Mouse (Mus musculus) hindbrain, embryonic 12.5 days (tissue): Measurements from ENCODE around the gene Ddx5. TPM values are rescaled to one million over a fixed set of nuclear protein-coding genes. Genes with fewer than 3 reads are reported as not detected.
"Not testable (repeated sequence)": the region's sequence is repeated elsewhere in the genome, so short reads cannot be mapped to it uniquely, and the experiment has no call there.

Experiments
- ATAC-seq: fragments of 200-750 bp; cut with Nextera tagmentation; 2 replicates; pipeline ENCODE4 v1.8.0; 2017; ENCODE audit warnings: moderate TSS enrichment; ENCODE audit not compliant: low FRiP score
- H3K27ac ChIP-seq: fragments of 300-500 bp; sonication (generic); 2 replicates; pipeline ENCODE4 v1.5.1; 2016; ENCODE audit warnings: mild to moderate bottlenecking
- H3K27me3 ChIP-seq: fragments of 300-500 bp; sonication (generic); 2 replicates; pipeline ENCODE4 v1.6.1; 2016; ENCODE audit warnings: mild to moderate bottlenecking
- H3K36me3 ChIP-seq: fragments of 300-500 bp; sonication (generic); 2 replicates; pipeline ENCODE4 v1.6.1; 2016; ENCODE audit warnings: mild to moderate bottlenecking
- H3K4me1 ChIP-seq: fragments of 300-500 bp; sonication (generic); 2 replicates; pipeline ENCODE4 v1.6.1; 2016
- H3K4me2 ChIP-seq: fragments of 300-500 bp; sonication (generic); replicated peaks from 2 replicates; pipeline ENCODE4 v1.6.1; 2016; ENCODE audit warnings: mild to moderate bottlenecking
- H3K4me3 ChIP-seq: fragments of 300-500 bp; sonication (generic); 2 replicates; pipeline ENCODE4 v1.5.1; 2016; ENCODE audit warnings: mild to moderate bottlenecking
- H3K9ac ChIP-seq: fragments of 300-500 bp; sonication (generic); 2 replicates; pipeline ENCODE4 v1.6.1; 2016; ENCODE audit warnings: mild to moderate bottlenecking, moderate library complexity
- H3K9me3 ChIP-seq: fragments of 300-500 bp; sonication (generic); replicated peaks from 2 replicates; pipeline ENCODE4 v1.6.1; 2016; ENCODE audit warnings: mild to moderate bottlenecking
- WGBS: fragments of 180-500 bp; shearing (Covaris S2); methylation state at CpG from one replicate; pipeline ENCODE4 v1.1.7; 2016; 5-methylcytosine and 5-hydroxymethylcytosine counted together
- polyA plus RNA-seq: library from polyadenylated mRNA; unstranded; fragments of >200 nt; fragmentation: Nextera tagmentation; extraction: Ambion mirVana; gene quantifications from 2 replicates; pipeline ENCODE4 v1.2.1, GENCODE M21; 2016

Ddx5 gene
- polyA plus RNA-seq, 1 experiment from 2014 or later: 467 TPM

DNA sequence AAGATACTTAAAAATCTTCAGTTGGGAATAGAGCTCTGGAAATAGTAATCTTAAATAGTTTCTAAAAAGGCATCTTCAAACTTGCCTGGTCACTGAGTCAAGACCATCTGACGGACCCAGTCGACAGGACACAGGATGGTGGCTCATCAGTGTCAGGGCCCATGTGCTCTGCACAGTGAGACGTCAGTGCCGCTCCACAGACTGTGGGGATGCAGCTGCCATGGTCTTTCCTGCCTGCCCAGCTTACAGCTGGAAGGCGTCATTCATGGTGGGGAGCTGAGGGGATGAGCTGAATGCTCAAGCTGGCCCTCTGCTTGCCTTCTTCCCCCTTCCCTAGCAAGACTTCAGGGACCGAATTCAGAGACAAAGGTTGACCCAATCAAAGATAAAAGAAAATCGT lies 27.3 kb upstream of the Ddx5 start:
- H3K27ac ChIP-seq: no peak overlapping the region
- 0 out of 2 replicates have a peak, but pooled peaks cover 4% of the 10 kb centered on the region for H3K4me1 ChIP-seq
- WGBS: 85% methylated on average over 7 of the region's 7 CpGs
- no peak overlapping the region for H3K4me2 ChIP-seq
- H3K4me3 ChIP-seq: no peak overlapping the region
- H3K9me3 ChIP-seq: no peaks in the 10 kb centered on the region
- no peaks in the 10 kb centered on the region for H3K27me3 ChIP-seq
- peaks cover 86% of the 10 kb centered on the region for H3K36me3 ChIP-seq
- no peak overlapping the region for H3K9ac ChIP-seq
- no peak for ATAC-seq

DNA sequence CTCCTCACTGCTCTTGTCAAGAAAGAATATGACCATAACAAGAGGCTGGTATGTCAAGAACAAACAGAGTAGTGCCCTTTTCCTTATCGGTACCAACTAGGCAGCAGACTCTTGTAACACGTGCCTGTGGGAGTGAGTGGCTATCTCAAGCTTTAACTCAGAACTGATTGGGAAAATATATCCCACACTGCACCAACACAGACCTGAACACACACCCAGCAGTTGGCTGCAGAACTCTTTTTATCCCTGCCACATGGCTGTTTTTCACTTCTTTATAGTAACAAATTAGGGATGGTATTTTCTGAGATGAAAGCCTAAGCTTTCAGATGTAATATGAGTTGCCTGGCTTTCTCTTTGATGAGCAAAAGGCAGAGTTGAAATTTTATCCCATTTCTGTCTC lies 26.8 kb upstream of the Ddx5 start:
- 91% methylated on average over 2 of the region's 2 CpGs for WGBS
- ATAC-seq: no peak
- no peak overlapping the region for H3K4me2 ChIP-seq
- H3K4me1 ChIP-seq: 0 out of 2 replicates have a peak, but pooled peaks cover 4% of the 10 kb centered on the region
- no peak overlapping the region for H3K4me3 ChIP-seq
- no peak overlapping the region for H3K9ac ChIP-seq
- H3K9me3 ChIP-seq: no peaks in the 10 kb centered on the region
- H3K27me3 ChIP-seq: no peaks in the 10 kb centered on the region
- H3K36me3 ChIP-seq: peaks cover 87% of the 10 kb centered on the region
- H3K27ac ChIP-seq: no peak overlapping the region

DNA sequence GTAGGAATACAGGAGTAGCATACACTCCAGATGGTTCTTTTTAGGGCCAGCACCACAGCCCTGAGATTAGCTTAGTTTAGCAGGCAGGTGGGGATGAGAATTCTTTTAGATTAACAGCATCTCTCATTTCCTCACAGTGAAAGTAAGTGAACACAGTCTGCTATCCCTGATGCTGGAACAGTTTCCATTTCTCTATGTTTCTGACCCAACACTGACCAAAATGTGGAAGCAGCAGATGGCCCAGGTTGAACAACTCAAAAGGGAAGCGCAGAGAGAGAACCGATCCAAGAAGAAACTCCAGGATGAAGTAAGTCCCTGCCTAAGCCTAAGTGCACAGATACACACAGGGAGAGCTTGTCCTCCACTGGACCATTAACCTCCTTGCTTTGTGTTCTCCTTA lies 26.3 kb upstream of the Ddx5 start:
- ATAC-seq: no peak
- Histone ChIP-seq H3K4me2 (no peak overlapping the region), H3K36me3 (peaks cover 86% of the 10 kb centered on the region), H3K4me3 (no peak overlapping the region), H3K9me3 (no peaks in the 10 kb centered on the region), H3K4me1 (0 out of 2 replicates have a peak, but pooled peaks cover 4% of the 10 kb centered on the region), H3K27ac (no peak overlapping the region), H3K27me3 (no peaks in the 10 kb centered on the region), H3K9ac (no peak overlapping the region)
- 99% methylated on average over 2 of the region's 2 CpGs for WGBS

DNA sequence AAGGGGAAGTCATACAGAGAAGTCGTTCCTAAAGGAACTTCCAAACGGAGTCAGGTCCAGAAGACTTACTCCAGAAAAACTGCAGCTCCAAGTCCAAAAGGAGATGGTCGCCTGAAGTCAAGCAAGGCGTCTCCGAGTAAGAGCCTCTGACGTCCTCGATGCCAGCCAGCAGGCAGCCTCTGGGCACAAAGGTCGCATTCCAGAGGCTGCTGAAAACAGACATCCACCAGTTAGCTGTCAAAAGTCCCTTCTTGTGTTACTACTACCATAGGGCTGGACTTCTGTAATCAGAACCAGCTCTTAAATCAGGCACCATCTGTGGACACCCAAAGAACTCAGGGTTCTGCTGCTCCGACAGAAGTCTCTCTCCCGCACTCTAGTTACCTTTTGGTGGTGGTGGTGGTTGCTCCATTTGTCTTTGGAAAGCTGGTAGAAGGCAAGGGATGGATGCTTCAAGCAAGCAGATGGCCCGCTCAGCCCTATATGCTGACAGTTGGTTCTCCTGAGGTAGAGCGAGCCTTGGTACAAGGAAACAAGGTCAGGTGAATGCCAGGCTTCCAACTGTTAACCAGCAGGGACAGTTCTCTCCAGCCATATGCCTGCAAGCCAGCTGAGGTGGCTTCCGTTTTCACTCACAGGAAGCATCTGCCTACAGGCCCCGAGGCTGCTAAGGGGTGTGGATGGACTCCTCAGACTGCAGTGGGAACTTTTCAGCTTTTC lies 25.8 kb upstream of the Ddx5 start:
- no peak overlapping the region for H3K9ac ChIP-seq
- no peak overlapping the region for H3K4me2 ChIP-seq
- no peaks in the 10 kb centered on the region for H3K9me3 ChIP-seq
- H3K4me3 ChIP-seq: no peak overlapping the region
- no peaks in the 10 kb centered on the region for H3K27me3 ChIP-seq
- no peak for ATAC-seq
- 70% methylated on average over 14 of the region's 14 CpGs for WGBS
- H3K27ac ChIP-seq: no peak overlapping the region
- H3K36me3 ChIP-seq: peaks cover 89% of the 10 kb centered on the region
- 0 out of 2 replicates have a peak, but pooled peaks cover 4% of the 10 kb centered on the region for H3K4me1 ChIP-seq

DNA sequence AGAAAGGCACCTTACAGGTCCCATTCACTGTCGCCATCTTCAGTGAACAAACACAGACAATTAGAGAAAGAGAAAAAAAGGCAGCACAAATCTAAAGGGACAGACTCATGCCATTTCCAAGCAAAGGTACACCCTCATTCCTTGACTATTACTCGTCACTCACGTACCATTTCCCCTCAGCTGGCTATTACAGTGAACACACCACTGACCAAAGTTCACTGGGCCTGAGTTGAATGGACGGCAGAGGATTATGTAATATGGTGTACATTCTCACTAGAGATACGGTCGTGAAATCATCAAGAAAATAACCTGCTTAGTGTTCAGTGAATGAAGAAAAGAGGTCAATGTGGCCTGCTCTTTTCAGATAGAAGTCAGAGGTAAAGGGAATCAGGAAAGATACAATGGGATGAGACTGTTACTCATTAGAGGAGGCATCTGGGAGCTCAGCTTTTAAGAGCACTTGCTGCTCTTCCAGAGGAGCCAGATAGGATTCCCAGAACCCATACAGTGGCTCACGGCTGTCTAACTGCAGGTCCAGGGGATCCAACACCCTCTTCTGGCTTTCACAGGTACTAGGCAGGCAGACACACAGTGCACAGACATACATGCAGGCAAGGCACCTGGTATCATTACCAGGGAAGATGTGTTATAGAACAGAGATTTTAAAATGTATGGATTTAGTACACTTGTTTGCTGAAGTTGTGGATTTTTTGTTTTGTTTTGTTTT lies 23.6 kb upstream of the Ddx5 start:
- WGBS: 96% methylated on average over 7 of the region's 7 CpGs
- H3K4me2 ChIP-seq: no peak overlapping the region
- H3K27ac ChIP-seq: no peak overlapping the region
- H3K9ac ChIP-seq: no peak overlapping the region
- H3K27me3 ChIP-seq: no peaks in the 10 kb centered on the region
- no peaks in the 10 kb centered on the region for H3K9me3 ChIP-seq
- peaks cover 81% of the 10 kb centered on the region for H3K36me3 ChIP-seq
- no peaks in the 10 kb centered on the region for H3K4me1 ChIP-seq
- no peak overlapping the region for H3K4me3 ChIP-seq
- ATAC-seq: no peak

- H3K27ac ChIP-seq, H3K27me3 ChIP-seq, H3K9me3 ChIP-seq, H3K9ac ChIP-seq, H3K4me1 ChIP-seq, H3K4me2 ChIP-seq, H3K4me3 ChIP-seq, ATAC-seq: not testable (repeated sequence)
- WGBS: 70% methylated on average over 1 of the region's 1 CpGs
- peaks cover 61% of the 10 kb centered on the region for H3K36me3 ChIP-seq
These were observed 18.5 kb upstream of the Ddx5 start for GRCm38 (mm10) chr11:106807442-106807841.

DNA sequence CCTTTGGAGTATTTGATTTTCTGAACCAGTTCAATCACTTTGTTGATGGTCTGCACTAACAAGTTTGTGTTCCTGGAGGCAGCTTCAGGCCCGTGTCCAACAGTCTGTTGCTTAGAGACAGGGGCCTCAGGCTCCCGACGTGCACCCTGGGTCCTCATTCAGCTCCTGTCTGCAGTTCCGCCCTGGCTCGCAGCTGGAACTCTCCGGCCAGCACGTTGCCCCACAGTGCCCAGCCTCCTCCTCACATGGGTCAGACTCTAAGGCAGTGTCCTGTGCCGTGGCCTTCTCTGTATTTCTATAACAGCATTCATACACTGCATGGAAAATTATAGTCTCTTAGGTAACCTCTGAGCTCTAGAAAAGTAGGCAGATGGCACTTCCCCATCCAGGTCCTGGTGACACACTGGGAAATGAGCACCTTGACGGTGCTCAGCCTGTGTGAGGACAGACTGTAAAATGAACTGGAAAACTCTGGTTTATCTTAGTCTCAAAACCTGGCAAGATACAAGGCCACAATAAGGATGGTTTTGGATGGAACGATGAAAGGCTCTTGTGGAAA lies 13.2 kb upstream of the Ddx5 start:
- no peak overlapping the region for H3K4me2 ChIP-seq
- H3K4me3 ChIP-seq: no peak overlapping the region
- no peaks in the 10 kb centered on the region for H3K4me1 ChIP-seq
- H3K27me3 ChIP-seq: no peaks in the 10 kb centered on the region
- no peak overlapping the region for H3K27ac ChIP-seq
- no peak for ATAC-seq
- peaks cover 6% of the 10 kb centered on the region; the same call in 1 of the 2 replicates for H3K9me3 ChIP-seq
- no peak overlapping the region for H3K9ac ChIP-seq
- H3K36me3 ChIP-seq: peaks cover 76% of the 10 kb centered on the region
- 81% methylated on average over 10 of the region's 10 CpGs for WGBS

- 68% methylated on average over 9 of the region's 9 CpGs for WGBS
- Histone ChIP-seq H3K9ac (no peak overlapping the region), H3K36me3 (peaks cover 63% of the 10 kb centered on the region), H3K4me3 (no peak overlapping the region), H3K27me3 (no peaks in the 10 kb centered on the region), H3K4me1 (no peaks in the 10 kb centered on the region), H3K9me3 (peaks cover 6% of the 10 kb centered on the region; the same call in 1 of the 2 replicates), H3K4me2 (no peak overlapping the region), H3K27ac (no peak overlapping the region)
- ATAC-seq: no peak
These were observed 6.7 kb upstream of the Ddx5 start for GRCm38 (mm10) chr11:106795679-106796078.

DNA sequence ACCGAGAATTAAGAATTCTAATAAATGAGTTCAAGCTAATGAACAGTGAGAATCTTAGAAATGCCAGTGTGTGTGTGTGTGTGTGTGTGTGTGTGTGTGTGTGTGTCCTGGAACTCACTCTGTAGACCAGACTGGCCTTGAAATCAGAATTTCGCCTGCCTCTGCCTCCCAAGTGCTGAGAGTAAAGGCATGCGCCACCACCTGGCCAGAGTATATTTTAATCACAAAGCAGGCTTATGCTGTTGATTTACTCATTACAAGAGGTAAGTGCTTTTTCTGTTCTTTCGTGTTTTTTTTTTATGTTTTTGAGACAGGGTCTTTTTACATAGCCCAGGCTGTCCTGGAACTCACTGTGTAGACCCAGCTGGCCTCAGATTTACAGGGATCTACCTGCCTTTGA lies 4.9 kb upstream of the Ddx5 start:
- no peak for ATAC-seq

GRCm38 (mm10) chr11:106789649-106790048 lies 664 bp upstream of the Ddx5 start:
- Histone ChIP-seq H3K27ac (peak overlapping the region; percentile 98), H3K27me3 (no peaks in the 10 kb centered on the region), H3K9me3 (no peaks in the 10 kb centered on the region), H3K36me3 (peaks cover 34% of the 10 kb centered on the region), H3K4me1 (peaks cover 18% of the 10 kb centered on the region), H3K4me3 (peak overlapping the region; percentile 95), H3K9ac (peak overlapping the region; percentile 99), H3K4me2 (peak overlapping the region; percentile 77)
- ATAC-seq: no peak
- WGBS: 2% methylated on average over 6 of the region's 6 CpGs

More for the DNA sequence above, 4.9 kb upstream of the Ddx5 start:
- Histone ChIP-seq H3K9me3 (peaks cover 6% of the 10 kb centered on the region; the same call in 1 of the 2 replicates), H3K36me3 (peaks cover 47% of the 10 kb centered on the region), H3K27ac (no peak overlapping the region), H3K9ac (no peak overlapping the region), H3K4me2 (no peak overlapping the region), H3K27me3 (no peaks in the 10 kb centered on the region), H3K4me3 (no peak overlapping the region), H3K4me1 (peaks cover 6% of the 10 kb centered on the region)
- WGBS: 79% methylated on average over 4 of the region's 4 CpGs

DNA sequence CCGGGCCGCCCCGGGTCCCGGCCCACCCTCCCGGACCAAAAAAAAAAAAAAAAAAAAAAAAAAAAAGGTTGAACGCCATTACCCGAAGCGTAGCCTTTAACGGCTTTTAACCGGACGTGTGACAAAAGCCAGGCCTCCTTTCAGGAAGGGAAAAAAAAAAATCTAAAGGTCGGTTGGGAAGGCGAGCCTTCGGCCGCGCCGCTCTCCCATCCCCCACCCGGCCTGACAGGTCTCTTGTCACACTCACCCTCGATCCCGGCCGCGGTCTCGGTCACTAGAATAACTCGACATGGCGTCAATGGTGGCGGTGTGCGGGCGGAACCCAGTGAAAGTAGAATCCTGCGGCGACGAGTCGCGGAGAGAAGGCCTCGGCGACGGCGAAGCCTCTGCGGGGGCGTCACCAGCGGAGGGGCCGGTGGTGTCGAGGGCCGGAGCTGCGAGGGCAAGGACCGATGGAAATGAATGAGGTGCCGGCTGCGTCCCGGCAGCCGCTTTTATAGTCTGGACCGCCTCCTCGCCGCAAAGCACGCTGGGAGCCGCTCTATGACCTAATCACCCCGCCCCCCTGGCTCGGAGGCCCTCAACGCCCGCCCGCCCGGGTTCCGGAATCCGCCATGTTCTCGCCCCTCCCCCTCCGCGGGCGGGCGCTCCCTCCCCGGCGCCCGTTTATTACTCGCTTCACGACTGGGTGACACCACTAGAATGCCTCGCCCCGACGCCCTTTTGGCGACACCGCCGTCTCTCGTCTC lies 785 bp downstream of the Ddx5 start:
- peaks cover 42% of the 10 kb centered on the region for H3K36me3 ChIP-seq
- peak overlapping the region; percentile 95 for H3K4me3 ChIP-seq
- no peaks in the 10 kb centered on the region for H3K9me3 ChIP-seq
- peak overlapping the region; percentile 99 for H3K9ac ChIP-seq
- WGBS: 1% methylated on average over 75 of the region's 79 CpGs
- peaks cover 20% of the 10 kb centered on the region for H3K4me1 ChIP-seq
- peak overlapping the region; percentile 98 for H3K27ac ChIP-seq
- no peaks in the 10 kb centered on the region for H3K27me3 ChIP-seq
- H3K4me2 ChIP-seq: peak overlapping the region; percentile 77
- peak; percentile 84 for ATAC-seq
